Mouse (Mus musculus) kidney, postnatal 0 days (tissue): ENCODE results near the gene Fbxo44. TPM values are rescaled to one million over a fixed set of nuclear protein-coding genes. Genes with fewer than 3 reads are reported as not detected.

Source experiments
- ATAC-seq: fragments of 200-750 bp; cut with Nextera tagmentation; replicated peaks from 2 replicates; pipeline ENCODE4 v1.8.0; 2017; ENCODE audit warnings: low read depth, moderate number of reproducible peaks, moderate TSS enrichment, moderate library complexity; ENCODE audit not compliant: low FRiP score
- DNase-seq: peaks from one replicate; pipeline ENCODE4 v3.0.0-alpha.2; 2016; ENCODE audit warnings: low spot score
- H3K27ac ChIP-seq: fragments of 300-500 bp; sonication (generic); 2 replicates; pipeline ENCODE4 v1.5.1; 2014; ENCODE audit warnings: mild to moderate bottlenecking
- H3K27me3 ChIP-seq: fragments of 300-500 bp; sonication (generic); 2 replicates; pipeline ENCODE4 v1.6.1; 2014; ENCODE audit warnings: low read length, mixed read lengths; ENCODE audit not compliant: insufficient read depth
- H3K36me3 ChIP-seq: fragments of 300-500 bp; sonication (generic); 2 replicates; pipeline ENCODE4 v1.6.1; 2014; ENCODE audit warnings: low read length, mixed read lengths; ENCODE audit not compliant: insufficient read depth
- H3K4me1 ChIP-seq: fragments of 300-500 bp; sonication (generic); replicated peaks from 2 replicates; pipeline ENCODE4 v1.6.1; 2014; ENCODE audit warnings: antibody characterized with exemption, low read length, mixed read lengths; ENCODE audit not compliant: insufficient read depth
- H3K4me2 ChIP-seq: fragments of 300-500 bp; sonication (generic); 2 replicates; pipeline ENCODE4 v1.6.1; 2014; ENCODE audit warnings: mild to moderate bottlenecking, low read length, moderate library complexity, mixed read lengths
- H3K4me3 ChIP-seq: fragments of 300-500 bp; sonication (generic); replicated peaks from 2 replicates; pipeline ENCODE4 v1.5.1; 2014; ENCODE audit warnings: low read depth, low read length
- H3K9ac ChIP-seq: fragments of 300-500 bp; sonication (generic); 2 replicates; pipeline ENCODE4 v1.6.1; 2014; ENCODE audit warnings: low read depth, low read length
- H3K9me3 ChIP-seq: fragments of 300-500 bp; sonication (generic); replicated peaks from 2 replicates; pipeline ENCODE4 v1.6.1; 2016; ENCODE audit warnings: low read length, inconsistent platforms, mixed read lengths
- CTCF ChIP-seq: IDR thresholded peaks from 2 replicates; pipeline ENCODE4 v1.5.1; 2016; ENCODE audit warnings: antibody characterized with exemption, low read depth, mild to moderate bottlenecking, moderate library complexity
- WGBS: fragments of 180-500 bp; shearing (Covaris S2); extraction: QIAGEN DNeasy Blood & Tissue Kit; methylation state at CpG from one replicate; pipeline ENCODE4 v1.1.7; 2014; 5-methylcytosine and 5-hydroxymethylcytosine counted together
- microRNA-seq: library from miRNA; unstranded; fragments of <30 nt; microRNA quantifications from one replicate; pipeline ENCODE4, GENCODE M21; 2016
- polyA plus RNA-seq: library from polyadenylated mRNA; unstranded; fragments of >200 nt; fragmentation: Nextera tagmentation; extraction: Ambion mirVana; gene quantifications from 2 replicates; pipeline ENCODE4 v1.2.1, GENCODE M21; 2015

Gene Fbxo44
- polyA plus RNA-seq, 1 experiment from 2014 or later, result 30.2 TPM

DNA sequence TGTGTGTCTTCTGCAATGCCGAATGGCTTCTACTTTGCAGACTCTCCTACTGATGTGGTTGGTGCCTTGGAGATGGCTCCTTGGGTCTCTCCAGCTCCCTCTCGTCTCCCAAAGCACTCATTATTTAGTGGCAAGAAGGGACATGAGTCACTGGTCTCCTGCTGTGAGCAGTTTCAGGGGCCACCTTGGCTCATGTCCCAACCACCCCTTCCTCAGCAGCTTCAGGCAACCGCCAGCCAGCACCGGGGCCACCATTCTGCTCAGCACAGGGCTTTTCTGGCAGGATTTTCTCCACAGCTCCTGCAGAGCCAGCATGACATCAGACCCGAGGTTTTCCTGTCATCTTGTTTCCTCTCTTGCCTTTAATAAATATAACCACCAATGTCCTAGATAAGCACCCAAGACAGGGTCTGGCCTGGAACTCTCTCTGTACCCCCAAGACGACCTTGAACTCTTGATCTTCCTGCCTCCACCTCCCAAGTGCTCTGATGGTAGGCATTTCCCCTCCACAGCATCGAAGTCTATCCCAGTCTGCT is 51.6 kb downstream of the Fbxo44 start:
- H3K36me3 ChIP-seq, result no peaks in the 10 kb centered on the region
- no peak for TF ChIP-seq CTCF
- no peak overlapping the region for H3K4me2 ChIP-seq
- H3K4me3 ChIP-seq, result no peak overlapping the region
- no peak overlapping the region for H3K9ac ChIP-seq
- H3K27me3 ChIP-seq, result no peaks in the 10 kb centered on the region
- WGBS, result 35% methylated on average over 7 of the region's 7 CpGs
- no peaks in the 10 kb centered on the region for H3K9me3 ChIP-seq
- ATAC-seq (no peak), DNase-seq (no peak)
- no peak overlapping the region for H3K27ac ChIP-seq
- H3K4me1 ChIP-seq, result peaks cover 9% of the 10 kb centered on the region

DNA sequence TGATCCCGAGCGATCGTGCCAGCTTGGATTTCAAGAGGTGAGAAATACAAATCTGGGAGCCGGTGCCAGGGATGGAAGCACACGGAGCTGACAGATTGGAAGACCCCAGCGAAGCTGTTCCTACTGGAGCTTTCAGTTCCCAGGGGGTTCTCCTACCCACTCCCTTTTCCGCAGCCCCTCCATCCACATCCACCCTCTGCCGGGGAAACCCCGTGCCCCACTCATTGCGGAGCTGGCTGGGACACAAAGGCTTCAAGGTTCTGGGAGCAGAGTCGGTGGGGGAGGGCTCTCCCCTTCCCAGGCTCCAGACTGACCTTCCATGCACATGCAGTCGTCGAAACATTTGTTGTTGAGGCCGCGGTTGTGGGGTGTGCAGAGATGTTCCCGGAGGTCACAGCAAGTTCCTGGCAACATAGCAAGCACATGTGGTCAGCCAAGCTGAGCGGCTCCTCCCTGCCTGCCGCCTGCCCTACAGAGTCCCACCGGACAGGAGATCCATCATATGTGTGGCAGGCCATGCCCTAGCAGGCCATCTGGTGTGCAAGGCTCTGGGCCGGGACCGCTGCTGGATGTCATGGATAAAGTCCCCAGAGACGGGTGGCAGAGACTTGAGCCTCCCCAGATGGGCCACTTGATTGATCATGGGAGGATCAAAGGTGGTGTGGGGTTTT is 52.5 kb downstream of the Fbxo44 start:
- H3K27me3 ChIP-seq, result no peaks in the 10 kb centered on the region
- H3K4me2 ChIP-seq, result peak overlapping the region; percentile 25; the same call in 1 of the 2 replicates
- 0 out of 2 replicates have a peak overlapping the region, but pooled peaks have one; percentile 23 for H3K9ac ChIP-seq
- DNase-seq, result peak; percentile 80
- WGBS, result 7% methylated on average over 22 of the region's 22 CpGs
- H3K9me3 ChIP-seq, result no peaks in the 10 kb centered on the region
- H3K4me3 ChIP-seq, result no peak overlapping the region
- peak; percentile 89 for ATAC-seq
- H3K36me3 ChIP-seq, result no peaks in the 10 kb centered on the region
- H3K27ac ChIP-seq, result no peak overlapping the region
- TF ChIP-seq CTCF, result no peak; the same call in 1 of the 2 replicates
- H3K4me1 ChIP-seq, result peaks cover 9% of the 10 kb centered on the region

GRCm38 (mm10) chr4:148104146-148104545 is 56.1 kb downstream of the Fbxo44 start:
- WGBS, result 90% methylated on average over 3 of the region's 3 CpGs
- H3K4me2 ChIP-seq, result no peak overlapping the region
- H3K36me3 ChIP-seq, result no peaks in the 10 kb centered on the region
- no peak overlapping the region for H3K4me3 ChIP-seq
- no peaks in the 10 kb centered on the region for H3K9me3 ChIP-seq
- H3K4me1 ChIP-seq, result peaks cover 9% of the 10 kb centered on the region
- H3K27me3 ChIP-seq, result no peaks in the 10 kb centered on the region
- H3K27ac ChIP-seq, result no peak overlapping the region
- no peak for DNase-seq
- H3K9ac ChIP-seq, result no peak overlapping the region
- TF ChIP-seq CTCF, result no peak
- no peak for ATAC-seq

Small RNA genes within 50 kb of the gene (microRNA-seq; reads per million reads assigned to microRNA genes)
- gene Mir7022, result not detected

Other genes with a start within 250 kb of the Fbxo44 start
- 38.1 and 38.2 TPM in 2 replicates for gene Plod1, start 223.7 kb downstream of the Fbxo44 start, polyA plus RNA-seq
- gene 2510039O18Rik, start 219.6 kb downstream of the Fbxo44 start, polyA plus RNA-seq, result 17.0 and 21.1 TPM in 2 replicates
- gene Nppb, start 174.7 kb downstream of the Fbxo44 start, polyA plus RNA-seq, result not detected in 2 replicates
- not detected in 2 replicates for gene Nppa, start 159.8 kb downstream of the Fbxo44 start, polyA plus RNA-seq
- 4.2 and 5.0 TPM in 2 replicates for gene Clcn6, start 121.7 kb downstream of the Fbxo44 start, polyA plus RNA-seq
- gene Mthfr, start 121.4 kb downstream of the Fbxo44 start, polyA plus RNA-seq, result 14.6 and 16.6 TPM in 2 replicates
- 38.4 and 38.9 TPM in 2 replicates for gene Agtrap, start 72.5 kb downstream of the Fbxo44 start, polyA plus RNA-seq
- gene Mad2l2, start 30.1 kb downstream of the Fbxo44 start, polyA plus RNA-seq, result 73.1 and 77.2 TPM in 2 replicates
- 0.14 and 0.24 TPM in 2 replicates for gene Draxin, start 29.8 kb downstream of the Fbxo44 start, polyA plus RNA-seq
- 28.5 and 33.7 TPM in 2 replicates for gene Fbxo6, start 8.3 kb downstream of the Fbxo44 start, polyA plus RNA-seq
- 2.5 and 3.7 TPM in 2 replicates for gene Fbxo2, start 139 bp upstream of the Fbxo44 start, polyA plus RNA-seq
- gene Disp3, start 127.5 kb upstream of the Fbxo44 start, polyA plus RNA-seq, result 0.15 and 0.21 TPM in 2 replicates